Mouse (Mus musculus) left cerebral cortex, postnatal 25 days (tissue): ENCODE measurements around the gene Deup1. TPM values are rescaled to one million over a fixed set of nuclear protein-coding genes. Genes with fewer than 3 reads are reported as not detected.

Experiments used
- total RNA-seq, 2 experiments: library from RNA; stranded (reverse); gene quantifications; 2 replicates each; pipeline ENCODE4 v1.2.3; 2021

Gene Deup1
- total RNA-seq, 2 experiments from 2014 or later = 0.30 to 0.34 TPM

Other genes with a start within 250 kb of the Deup1 start
- 1 to 10 TPM; 3.3 to 4.1 TPM for gene Smco4, start 134.5 kb downstream of the Deup1 start, total RNA-seq
- gene Slc36a4, start 81.8 kb upstream of the Deup1 start, total RNA-seq = 10 to 100 TPM; 43.4 to 44.6 TPM
- gene Mtnr1b, start 246.6 kb upstream of the Deup1 start, total RNA-seq = not detected